Mouse (Mus musculus): ENCODE results near the gene Adcy4.

The Adcy4 gene

DNA sequence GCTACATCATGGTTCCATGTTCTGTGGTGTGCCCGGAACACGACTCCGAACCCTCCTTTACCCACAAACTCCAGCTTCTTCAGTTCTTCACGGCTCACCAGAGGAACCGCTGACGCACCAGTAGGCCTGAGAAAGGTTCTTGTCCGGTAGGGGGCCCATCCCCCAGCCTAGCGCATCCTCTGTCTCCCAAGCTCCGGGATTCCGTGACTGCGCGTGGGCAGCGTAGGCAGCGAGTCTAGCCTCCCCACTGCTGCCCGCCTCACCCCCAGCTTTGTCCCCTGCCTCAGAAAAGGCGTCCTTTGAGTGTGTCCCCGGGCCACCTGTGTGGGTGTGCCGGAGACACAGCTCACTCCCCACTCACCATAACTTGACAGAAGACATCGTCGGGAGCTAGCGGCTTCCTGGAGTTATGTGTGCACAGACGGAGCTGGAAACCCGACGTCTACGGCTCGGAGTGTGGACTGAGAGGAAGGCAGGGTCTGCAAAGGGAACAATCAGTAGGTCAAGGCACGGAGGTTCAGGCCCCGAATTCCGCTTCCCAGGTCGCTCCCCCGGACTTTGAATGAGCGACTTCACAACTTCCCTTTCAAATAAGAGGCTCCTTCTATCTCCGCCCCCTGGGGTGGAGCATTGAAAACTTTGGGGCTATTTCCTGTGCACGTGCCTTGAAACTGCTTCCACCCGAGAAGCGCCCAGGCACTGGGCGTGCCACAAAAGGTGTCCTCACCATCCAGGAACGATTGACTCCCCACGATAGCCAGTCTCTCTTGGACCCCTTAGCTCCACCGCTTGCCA is 4.6 kb upstream of the Adcy4 start, which contains the start of gene Ripk3:
Ripk3 (minus strand) TSS at position 610 of the 795 bp plus-strand sequence.
- no peak for DNase-seq

DNA sequence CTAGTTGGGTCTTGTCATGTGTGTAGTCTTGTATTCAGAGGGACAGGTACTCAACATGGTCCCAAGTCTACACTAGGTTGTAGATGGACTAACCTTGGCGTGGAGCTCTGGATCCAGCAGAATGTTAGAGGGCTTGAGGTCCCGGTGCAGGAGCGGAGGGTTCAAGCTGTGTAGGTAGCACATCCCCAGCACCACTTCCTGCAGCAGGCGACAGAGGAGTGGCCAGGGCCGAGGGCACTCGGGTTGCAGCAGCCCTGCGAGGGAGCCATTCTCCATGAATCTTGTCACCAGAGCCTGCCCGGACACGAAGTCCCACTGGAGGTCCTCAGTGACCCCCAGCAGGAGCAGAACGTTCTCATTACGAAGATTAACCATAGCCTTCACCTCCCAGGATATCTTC is 3.8 kb upstream of the Adcy4 start:
- DNase-seq, result no peak

DNA sequence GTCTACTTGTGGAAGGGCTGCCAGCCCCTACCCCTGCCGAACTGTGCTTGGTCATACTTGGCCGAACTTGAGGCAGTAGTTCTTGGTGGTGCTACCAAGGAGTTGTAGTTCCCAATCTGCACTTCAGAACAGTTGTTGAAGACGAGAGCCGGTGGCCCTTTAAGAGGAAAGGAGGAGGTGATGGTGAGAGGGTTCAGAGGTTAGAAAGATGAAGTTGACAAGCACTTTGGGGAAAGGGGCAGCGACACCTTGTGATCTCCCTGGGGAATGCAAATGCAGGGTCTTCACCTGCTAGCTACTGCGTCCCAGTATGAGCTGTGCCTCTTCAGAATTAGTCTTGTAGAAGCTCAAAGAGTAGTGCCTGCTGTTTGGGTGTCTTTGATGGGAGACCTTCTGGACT is 1.3 kb upstream of the Adcy4 start:
- DNase-seq, result no peak

DNA sequence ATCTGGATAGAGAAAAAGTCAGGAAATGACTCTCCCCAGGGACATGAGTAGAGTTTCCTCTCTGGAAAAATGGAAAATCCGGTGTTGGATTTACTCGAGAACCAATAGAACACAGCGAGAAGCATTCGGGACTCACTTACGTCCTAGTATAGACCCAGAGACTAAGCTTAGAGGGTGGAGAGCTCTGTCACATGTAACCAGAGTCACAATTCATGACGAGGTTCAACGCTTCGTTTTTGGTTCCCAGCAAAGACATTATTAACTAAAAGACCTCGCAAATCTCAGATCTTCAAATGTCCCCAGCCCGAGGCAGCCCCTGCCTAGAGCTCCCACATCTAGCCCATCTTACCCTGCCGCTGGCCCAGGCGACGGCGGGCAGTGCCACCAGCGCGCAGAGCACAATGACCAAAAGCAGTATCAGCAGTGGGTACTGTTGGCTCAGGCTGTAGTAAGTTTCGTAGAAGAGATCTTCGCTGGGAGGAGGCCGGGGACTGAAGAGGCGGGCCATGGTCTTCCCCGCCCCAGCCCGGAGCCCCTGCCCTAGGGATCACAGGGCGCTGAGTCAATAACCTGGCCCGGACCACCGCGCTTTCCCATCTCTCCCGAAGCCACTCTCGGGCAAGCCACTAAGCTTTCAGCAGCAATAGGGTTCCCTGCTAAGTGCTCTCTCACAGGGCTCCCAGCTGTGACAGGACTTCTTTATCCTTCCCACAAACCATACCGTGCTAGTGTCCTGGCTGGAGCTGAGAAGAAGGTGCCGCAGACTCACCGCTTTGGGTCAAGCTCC is 531 bp downstream of the Adcy4 start:
- DNase-seq, result no peak

DNA sequence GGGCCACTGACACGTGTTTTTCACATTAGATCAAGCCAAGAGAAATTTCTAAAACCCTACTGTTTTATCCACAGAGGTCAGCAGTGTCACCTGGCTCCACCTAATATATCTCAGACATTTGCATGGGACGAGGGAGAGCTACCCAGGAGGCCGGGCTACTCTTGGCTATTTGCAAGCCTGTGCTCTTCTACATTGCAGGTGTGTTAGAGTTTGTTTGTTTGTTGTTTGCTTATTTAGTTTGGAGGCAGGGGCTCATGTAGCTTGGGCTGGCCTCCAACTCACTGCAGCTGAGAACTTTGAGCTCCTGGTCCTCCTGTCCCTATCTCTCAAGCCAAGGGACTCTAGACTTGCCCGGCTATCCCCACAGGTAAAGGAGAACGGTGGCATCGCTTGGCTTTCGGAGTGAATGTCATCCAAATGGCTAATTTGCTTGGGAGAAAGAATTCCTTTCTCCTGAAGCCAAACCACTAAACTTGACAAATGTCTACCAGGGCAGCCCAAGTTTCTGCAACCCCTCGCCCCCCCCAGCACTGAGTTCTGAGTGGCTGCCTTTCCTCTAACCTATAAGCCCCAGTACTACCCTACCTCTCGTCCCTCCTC is 1.4 kb downstream of the Adcy4 start:
- DNase-seq, result no peak

DNA sequence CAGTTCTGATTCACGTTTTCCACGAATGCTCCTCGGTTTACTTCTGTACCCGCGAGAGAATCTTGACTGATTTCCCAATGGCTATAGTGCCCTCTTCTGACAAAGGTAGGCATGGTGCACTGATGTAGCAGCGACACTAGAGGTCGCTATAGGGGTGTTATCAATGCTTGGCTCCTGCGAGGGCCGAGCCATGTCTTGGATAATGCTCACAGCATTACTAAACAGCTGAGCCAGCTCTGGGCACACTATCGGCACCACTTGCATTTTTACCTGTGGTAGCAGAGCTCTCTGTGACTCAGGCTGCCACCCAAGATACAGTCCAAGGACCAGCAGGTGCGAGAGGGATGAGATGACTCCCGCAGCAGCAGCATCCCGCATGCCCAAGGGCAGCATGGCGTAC is 2.6 kb downstream of the Adcy4 start:
- peak; percentile 67 to 69 for DNase-seq

DNA sequence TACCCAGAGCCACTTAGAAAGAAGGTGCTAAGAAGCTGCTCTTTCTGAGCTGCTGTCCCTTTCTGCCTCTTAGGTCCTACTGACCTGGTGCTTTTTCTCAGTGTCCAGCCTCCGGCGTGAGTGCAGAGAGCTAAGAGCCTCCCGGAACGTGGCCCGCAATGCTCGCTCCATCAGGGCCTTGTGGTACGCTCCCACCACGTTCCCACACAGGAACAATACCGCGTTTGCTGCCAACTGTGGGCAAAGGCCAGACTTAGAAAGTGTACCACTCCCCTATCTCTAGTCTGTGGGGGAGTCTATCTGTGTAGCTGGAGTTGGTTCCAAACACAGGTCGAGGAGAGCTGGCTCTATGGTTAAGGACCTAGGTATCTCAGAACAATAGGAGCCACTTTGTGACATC is 3.2 kb downstream of the Adcy4 start:
- no peak for DNase-seq

DNA sequence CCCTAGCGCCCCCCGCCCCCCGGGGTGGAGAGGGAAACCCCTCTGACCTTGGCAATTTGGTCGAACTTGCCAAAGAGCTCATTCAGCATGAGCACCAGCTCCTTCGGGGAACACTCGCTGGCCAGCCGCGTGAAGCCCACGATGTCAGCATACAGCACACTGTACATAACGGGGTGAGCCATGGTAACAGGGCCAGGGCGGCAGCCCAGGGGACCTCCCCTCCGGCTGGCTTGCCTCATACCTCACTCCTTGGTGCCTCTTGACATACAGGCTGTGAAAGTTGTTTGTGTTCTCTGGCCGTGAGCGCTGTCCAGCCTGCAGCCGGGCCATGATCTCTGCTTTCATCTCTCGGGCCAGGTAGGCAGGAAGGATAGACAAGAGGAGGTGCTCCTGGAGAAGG is 4.2 kb downstream of the Adcy4 start:
- DNase-seq, result no peak

DNA sequence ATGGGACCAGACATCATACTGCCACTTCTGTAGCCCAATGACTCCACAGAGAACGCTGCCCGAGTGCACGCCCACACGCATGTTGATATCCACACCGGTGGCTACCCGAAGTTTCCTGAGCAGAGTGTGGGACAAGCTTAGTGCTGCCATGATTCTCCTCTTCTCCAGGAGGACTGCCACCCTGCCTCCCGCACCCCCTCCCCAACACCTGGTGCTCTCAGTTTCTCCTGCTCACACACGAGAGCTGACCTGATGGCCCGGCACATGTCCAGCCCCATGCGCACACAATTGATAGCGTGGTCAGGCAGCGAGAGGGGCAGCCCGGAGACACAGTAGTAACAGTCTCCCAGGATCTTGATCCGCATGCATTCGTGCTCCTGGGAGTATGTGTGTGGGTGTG is 5.2 kb downstream of the Adcy4 start:
- DNase-seq, result no peak

DNA sequence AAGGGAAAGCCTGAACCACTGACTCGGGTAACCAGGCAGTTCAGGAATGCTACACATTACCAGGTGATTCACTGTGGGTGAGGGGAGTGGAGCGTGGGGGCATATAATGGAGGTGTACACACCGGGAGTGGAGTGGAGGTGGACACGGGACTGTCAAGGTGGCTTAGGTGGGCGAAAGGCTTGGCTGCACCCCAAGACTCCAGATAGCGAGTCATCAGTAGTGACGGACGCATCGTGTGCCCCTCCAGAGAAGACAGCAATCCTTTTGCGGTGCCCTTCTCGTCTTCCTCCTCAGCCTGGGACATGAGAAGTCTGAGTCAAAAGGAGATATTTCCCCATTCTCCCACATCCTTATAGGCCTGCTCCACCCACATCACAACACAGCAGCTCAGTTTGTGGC is 6.1 kb downstream of the Adcy4 start:
- DNase-seq, result no peak

DNA sequence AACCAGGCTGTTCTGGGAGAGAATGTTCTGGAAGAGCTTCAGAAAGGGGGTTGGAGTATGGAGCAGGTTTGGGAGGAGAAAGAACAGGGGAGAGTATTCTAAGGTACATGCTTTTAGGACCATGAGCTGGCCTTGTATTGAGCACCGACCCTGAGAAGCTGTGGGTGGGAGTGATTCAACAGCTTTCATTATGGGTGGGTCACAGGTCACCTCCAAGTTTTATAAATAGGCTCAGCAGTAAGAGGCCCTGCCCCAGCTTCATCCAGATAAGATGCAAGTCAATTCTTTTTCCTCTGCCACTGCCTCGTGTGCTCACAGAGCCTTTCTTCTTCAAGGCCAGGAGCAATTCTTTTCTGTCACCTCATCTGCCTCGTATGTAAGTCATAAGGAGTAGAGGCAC is 6.7 kb downstream of the Adcy4 start:
- no peak for DNase-seq

DNA sequence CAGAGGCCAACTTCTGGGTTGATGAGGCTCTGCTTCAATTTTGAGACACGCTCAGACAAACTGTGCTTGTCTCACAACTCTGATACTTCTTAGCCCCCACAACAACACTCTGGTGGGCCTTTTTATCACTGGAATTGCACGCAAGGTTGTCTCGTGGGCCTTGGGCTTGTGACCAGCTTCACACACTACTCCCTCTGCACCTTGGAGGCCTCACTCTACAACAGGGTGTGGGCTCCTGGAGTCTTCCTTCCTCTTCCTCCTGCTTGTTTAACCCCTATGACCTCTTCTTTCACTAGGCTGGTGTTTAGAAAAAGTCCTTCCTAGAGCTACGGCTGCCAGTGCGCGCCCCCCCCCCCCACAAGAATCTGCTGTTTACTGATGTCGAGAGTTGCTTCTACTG is 7.2 kb downstream of the Adcy4 start:
- no peak for DNase-seq

DNA sequence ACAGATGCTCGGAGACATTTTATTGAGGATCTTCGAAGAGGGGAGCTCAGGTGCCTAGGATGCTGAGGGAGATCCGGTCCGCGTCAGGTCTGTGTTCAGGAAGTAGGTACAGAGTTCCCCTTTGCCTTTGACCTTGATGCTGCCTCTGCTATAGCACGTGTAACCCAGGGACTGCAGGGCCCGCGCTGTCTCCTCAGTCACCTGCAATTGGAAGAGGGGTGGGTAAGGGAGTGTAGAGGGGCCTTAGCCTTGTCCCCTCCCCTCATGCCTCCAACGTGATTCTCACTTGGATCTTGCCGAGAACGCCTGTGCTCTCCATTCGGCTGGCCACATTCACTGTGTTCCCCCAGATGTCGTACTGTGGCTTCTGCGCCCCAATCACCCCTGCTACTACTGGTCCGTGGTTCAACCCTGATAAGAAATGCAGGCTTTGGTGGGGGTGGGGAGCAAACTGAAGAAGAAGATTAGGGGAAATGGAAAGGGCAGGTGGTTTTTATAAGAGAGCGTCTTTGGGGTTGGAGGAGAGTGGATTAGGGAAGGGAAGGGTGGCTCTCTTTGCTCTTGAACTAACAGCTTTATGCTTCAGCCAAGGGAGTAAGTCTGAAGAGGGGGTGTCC is 14.7 kb downstream of the Adcy4 start:
- no peak for DNase-seq

DNA sequence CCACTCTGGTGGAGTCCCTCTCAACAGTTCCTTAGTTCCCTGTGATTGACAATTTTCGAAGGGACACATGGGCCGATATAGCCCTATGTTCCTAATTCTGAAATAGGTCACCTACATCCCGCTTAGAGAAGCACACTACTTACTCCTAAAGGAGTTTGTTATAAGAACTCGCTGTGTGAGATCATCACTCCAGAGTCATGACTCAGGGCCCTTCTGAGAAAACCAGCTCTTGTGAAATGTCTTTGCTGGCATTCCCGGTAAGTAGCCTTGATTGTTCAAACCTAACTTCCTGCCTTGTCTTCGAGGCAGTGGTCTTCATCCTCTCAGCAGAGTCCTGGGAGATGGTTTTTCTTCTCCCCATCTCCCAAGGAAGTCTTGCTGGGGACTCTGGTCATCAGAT is 15.3 kb downstream of the Adcy4 start:
- no peak for DNase-seq

DNA sequence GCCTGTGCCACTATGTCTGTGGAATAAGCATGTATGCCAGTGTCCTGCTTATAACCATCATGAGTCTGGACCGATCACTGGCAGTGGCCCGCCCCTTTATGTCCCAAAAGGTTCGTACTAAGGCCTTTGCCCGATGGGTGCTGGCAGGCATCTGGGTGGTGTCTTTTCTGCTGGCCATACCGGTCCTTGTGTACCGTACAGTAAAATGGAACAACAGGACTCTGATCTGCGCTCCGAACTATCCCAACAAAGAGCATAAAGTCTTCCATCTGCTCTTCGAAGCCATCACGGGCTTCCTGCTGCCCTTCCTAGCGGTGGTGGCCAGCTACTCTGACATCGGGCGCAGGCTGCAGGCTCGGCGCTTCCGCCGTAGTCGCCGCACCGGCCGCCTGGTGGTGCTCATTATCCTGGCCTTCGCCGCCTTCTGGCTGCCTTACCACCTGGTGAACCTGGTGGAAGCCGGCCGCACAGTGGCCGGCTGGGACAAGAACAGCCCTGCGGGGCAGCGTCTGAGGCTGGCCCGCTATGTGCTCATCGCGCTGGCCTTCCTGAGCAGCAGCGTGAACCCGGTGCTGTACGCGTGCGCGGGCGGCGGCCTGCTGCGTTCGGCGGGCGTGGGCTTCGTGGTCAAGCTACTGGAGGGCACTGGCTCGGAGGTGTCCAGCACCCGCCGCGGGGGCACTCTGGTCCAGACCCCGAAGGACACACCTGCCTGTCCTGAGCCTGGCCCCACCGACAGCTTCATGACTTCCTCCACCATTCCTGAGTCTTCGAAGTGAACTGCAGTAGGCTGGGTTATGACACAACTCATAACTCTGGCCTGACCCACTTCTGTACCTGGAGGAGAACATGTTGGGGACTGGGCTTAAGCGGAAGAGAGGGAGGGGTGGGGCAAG is 16.1 kb downstream of the Adcy4 start:
- DNase-seq, result peak; percentile 82 to 83

DNA sequence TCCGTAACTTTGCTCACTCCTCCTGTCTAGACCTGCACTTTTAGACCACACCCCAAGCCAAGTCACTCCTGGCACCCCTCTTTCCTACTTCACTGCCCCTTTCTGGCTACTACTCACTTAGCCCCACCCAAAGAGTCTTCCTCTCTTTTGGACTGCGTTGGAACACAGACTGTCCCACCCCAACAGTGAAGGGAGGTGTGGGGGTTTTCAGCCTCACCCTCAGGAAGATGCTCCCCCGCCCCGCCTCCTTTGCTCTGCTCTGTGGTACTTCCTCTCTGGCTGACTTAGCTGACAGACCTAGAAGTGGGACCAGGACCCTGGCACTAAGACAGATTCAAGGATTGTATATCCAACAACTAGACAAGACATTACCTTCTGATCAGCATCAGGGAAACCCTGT is 18.2 kb downstream of the Adcy4 start, which contains the start of gene Ltb4r1:
Ltb4r1 (plus strand) TSS at position 267 of the 400 bp plus-strand sequence.
- DNase-seq, result no peak

DNA sequence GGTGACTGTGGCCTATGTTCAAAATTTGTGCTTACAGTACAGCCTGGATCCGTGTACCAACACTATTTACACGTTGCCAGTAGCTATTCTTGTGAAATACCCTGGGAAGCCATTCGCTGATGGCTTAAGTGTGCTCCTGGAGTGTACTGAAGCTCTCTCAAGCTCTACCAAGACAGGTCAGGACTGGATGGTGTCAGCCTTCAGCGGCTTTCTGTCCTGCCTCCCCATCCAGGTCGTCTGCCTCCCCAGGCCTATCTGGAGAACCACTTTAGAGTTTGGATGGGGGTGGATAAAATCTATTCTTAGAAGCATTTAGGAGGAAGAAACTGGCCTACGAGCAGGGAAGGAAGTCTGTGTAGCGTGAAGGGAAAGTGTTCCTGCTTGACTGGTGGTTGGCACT is 20.7 kb downstream of the Adcy4 start:
- DNase-seq, result no peak

DNA sequence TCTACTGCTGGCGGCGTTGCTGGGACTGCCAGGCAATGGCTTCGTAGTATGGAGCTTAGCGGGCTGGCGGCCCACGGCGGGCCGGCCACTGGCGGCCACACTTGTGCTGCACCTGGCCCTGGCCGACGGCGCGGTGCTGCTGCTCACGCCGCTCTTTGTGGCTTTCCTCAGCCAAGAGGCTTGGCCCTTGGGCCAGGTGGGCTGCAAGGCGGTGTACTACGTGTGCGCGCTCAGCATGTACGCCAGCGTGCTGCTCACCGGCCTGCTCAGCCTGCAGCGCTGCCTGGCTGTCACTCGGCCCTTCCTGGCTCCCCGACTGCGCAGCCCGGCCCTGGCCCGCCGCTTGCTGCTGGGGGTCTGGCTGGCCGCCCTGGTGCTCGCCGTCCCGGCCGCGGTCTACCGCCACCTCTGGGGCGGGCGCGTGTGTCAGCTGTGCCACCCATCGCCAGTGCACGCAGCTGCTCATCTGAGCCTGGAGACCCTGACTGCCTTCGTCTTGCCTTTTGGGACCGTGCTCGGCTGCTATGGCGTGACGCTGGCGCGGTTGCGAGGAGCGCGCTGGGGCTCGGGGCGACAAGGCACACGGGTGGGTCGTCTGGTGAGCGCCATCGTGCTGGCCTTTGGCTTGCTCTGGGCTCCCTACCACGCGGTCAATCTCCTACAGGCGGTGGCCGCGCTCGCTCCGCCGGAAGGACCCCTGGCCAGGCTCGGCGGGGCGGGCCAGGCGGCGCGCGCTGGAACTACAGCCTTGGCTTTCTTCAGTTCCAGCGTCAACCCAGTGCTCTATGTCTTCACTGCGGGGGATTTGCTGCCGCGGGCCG is 21.7 kb downstream of the Adcy4 start:
- peak; percentile 39 to 58 for DNase-seq

DNA sequence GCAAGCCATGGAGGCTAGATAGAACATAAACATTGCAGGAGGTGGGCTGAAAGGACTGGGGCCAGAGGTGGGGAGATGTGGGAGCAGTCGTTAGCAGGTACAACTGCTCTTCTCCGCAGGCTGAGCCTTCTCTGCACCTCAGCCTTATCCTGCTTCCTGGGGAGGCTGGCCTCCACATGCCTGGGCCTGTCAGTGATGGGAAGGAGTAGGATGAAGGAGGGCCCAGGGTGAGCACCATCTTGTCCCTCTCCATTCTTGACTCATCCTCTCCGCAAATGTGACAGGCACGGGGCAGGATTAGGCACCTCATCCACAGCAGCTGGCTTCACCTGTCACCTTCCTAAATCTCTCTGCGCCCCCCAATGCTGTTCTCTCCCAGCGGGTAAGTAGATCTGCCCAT is 22.7 kb downstream of the Adcy4 start, which contains the start of gene Ltb4r2:
Ltb4r2 (plus strand) TSS at position 266 of the 400 bp plus-strand sequence.
- no peak for DNase-seq

DNA sequence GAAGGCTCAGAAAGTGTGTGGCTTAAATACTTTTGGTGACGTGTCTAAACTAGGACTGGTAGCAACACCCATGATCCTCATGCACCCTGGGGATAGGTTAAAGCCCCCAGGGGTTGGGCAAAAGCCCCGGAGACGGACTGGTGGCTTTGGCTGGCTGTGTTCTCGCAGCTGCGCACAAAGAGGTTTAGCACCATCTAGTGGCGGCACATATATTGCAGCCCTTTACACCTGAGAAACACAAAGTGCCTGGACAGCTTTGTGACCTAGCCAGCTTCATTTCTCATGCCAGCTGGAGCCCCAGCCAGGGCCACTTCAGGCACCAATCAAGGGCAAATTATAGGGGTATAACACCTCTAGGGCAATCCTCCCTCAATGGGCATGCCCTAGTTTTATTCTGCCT is 23.7 kb downstream of the Adcy4 start:
- DNase-seq, result peak; percentile 88 to 89

DNA sequence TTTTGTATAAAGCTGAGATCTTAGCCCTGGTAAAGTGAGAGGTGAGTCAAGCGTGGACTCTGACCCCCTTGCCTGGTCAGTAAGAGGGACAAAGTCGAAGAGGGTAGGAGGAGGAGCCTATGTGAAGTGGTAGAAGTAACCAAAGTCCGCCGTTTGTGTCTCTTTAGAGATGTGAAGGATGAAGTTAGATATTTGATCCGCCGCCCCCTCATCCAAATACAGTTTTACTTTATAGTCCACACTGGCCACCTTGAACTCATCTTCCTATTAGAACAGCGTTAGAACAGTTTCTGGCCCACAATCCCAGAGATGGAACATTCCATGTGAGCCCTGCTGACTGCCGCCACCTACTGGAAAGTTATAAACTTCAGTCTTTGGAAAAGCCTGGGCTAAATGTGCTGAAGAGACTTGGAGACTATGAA is 25.5 kb downstream of the Adcy4 start, which contains the start of gene Cideb:
Cideb (minus strand) TSS at position 96 of the 422 bp plus-strand sequence.
- peak; percentile 42 to 49 for DNase-seq
